Mouse (Mus musculus): Measurements from ENCODE around the gene Ms4a4c.

DNA sequence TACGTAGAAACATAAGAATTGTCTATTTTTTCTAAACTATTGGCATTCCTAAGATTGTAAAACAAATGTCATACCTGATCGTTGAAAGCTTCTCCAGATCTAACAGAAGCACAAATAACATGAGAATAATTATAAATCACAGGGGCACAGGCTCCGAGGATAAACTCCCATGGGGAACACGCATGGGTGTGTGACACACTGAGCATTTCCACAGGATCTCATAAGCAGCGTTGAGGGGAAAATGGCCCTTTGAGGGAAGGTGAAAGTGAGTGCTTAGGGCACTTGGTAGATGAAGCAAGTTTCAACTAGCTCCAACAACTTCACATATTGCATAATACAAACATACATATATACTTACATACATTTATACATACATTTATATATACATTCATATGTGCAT is 39.4 kb downstream of the Ms4a4c start:
- TF ChIP-seq EP300 (IDR thresholded peaks at IDR 0.05): no peak
- TF ChIP-seq CTCF (IDR thresholded peaks at IDR 0.05): no peak
